Mouse (Mus musculus): Measurements from ENCODE around the gene Shroom1. TPM values are rescaled to one million over a fixed set of nuclear protein-coding genes. Genes with fewer than 3 reads are reported as not detected.
A peak's percentile ranks its signal among the peaks of the same experiment; 100 is the strongest.

The Shroom1 gene
- total and polyA plus RNA-seq, 2 experiments from 2014 or later = 3.4 to 10.9 TPM

DNA sequence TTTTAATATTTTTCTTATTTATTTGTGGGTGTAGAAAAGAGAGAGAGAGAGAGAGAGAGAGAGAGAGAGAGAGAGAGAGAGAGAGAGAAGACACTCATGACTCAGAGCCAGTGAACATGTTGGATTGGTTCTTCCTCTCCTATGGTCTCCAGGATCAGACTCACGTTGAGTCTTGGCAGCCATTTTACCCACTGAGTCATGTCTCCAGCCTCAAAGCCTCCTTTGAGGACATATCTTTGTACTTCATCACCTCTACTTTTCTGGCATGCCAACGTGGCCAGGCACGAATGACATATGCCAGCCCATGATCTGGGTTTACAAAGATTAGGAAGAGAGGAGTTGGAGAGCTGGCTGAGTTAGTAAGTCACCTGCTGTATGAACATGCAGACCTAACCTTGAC is 3.2 kb downstream of the Shroom1 start:
- no peak overlapping the region for H3K9ac ChIP-seq (replicated peaks; ENCODE audit: low read length, poor library complexity, severe bottlenecking)
- peaks cover 60% of the 10 kb centered on the region for H3K27me3 ChIP-seq (ENCODE audit: insufficient read depth, low read length)
- H3K9me3 ChIP-seq (ENCODE audit: low read length) = no peaks in the 10 kb centered on the region
- H3K4me1 ChIP-seq (ENCODE audit: insufficient read depth, low read length) = no peaks in the 10 kb centered on the region
- no peaks in the 10 kb centered on the region for H3K36me3 ChIP-seq (ENCODE audit: insufficient read depth, low read length)
- WGBS = 84% methylated on average over 3 of the region's 3 CpGs
- ATAC-seq (ENCODE audit: low FRiP score) = no peak
- no peak overlapping the region for H3K4me3 ChIP-seq (ENCODE audit: low read depth, low read length)
- no peak overlapping the region for H3K4me2 ChIP-seq (ENCODE audit: low read depth, low read length, poor library complexity, severe bottlenecking)
- DNase-seq (ENCODE audit: low spot score) = no peak
- no peak overlapping the region for H3K27ac ChIP-seq (ENCODE audit: low read depth, low read length)
- TF ChIP-seq CTCF (IDR thresholded peaks at IDR 0.05) = no peak

DNA sequence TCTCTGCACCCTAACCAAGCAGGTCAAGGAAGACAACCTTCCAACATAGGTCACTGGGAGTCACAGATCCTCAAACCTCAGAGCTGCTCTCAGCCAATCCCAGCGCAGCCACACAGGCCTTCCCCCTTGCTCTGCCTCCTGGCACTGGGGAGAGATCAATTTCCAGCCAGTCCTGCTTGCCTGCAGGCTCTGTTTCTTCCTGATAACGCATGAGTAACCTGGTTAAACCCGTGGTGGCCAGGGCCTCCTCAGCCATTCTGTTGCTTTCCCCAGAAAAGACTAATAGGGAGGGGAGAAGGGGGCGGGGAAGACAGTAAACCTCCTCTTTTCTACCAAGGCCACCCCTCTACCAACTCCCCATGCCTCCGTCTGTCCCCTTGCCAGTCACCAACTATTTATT is 4.7 kb downstream of the Shroom1 start:
- 27% methylated on average over 5 of the region's 5 CpGs for WGBS
- no peak overlapping the region for H3K4me2 ChIP-seq (ENCODE audit: low read depth, low read length, poor library complexity, severe bottlenecking)
- no peak for DNase-seq (ENCODE audit: low spot score)
- H3K27me3 ChIP-seq (ENCODE audit: insufficient read depth, low read length) = peaks cover 64% of the 10 kb centered on the region
- no peak overlapping the region for H3K27ac ChIP-seq (ENCODE audit: low read depth, low read length)
- no peaks in the 10 kb centered on the region for H3K36me3 ChIP-seq (ENCODE audit: insufficient read depth, low read length)
- no peak overlapping the region for H3K4me3 ChIP-seq (ENCODE audit: low read depth, low read length)
- H3K9ac ChIP-seq (replicated peaks; ENCODE audit: low read length, poor library complexity, severe bottlenecking) = no peak overlapping the region
- no peaks in the 10 kb centered on the region for H3K9me3 ChIP-seq (ENCODE audit: low read length)
- no peak for ATAC-seq (ENCODE audit: low FRiP score)
- no peaks in the 10 kb centered on the region for H3K4me1 ChIP-seq (ENCODE audit: insufficient read depth, low read length)
- TF ChIP-seq CTCF (IDR thresholded peaks at IDR 0.05) = no peak

- Histone ChIP-seq H3K27me3 (ENCODE audit: insufficient read depth, low read length) (peaks cover 50% of the 10 kb centered on the region), H3K4me3 (ENCODE audit: low read depth, low read length) (peak overlapping the region; percentile 33), H3K9me3 (ENCODE audit: low read length) (no peaks in the 10 kb centered on the region), H3K36me3 (ENCODE audit: insufficient read depth, low read length) (no peaks in the 10 kb centered on the region), H3K4me1 (ENCODE audit: insufficient read depth, low read length) (no peaks in the 10 kb centered on the region), H3K4me2 (ENCODE audit: low read depth, low read length, poor library complexity, severe bottlenecking) (peak overlapping the region; percentile 67), H3K27ac (ENCODE audit: low read depth, low read length) (no peak overlapping the region), H3K9ac (replicated peaks; ENCODE audit: low read length, poor library complexity, severe bottlenecking) (no peak overlapping the region; the same call in 1 of the 2 replicates)
- 9% methylated on average over 53 of the region's 55 CpGs for WGBS
- no peak for DNase-seq (ENCODE audit: low spot score)
- ATAC-seq (ENCODE audit: low FRiP score) = no peak
- no peak for TF ChIP-seq CTCF (IDR thresholded peaks at IDR 0.05)
Observed at GRCm38 (mm10) chr11:53463551-53464424, 6.8 kb downstream of the Shroom1 start.

DNA sequence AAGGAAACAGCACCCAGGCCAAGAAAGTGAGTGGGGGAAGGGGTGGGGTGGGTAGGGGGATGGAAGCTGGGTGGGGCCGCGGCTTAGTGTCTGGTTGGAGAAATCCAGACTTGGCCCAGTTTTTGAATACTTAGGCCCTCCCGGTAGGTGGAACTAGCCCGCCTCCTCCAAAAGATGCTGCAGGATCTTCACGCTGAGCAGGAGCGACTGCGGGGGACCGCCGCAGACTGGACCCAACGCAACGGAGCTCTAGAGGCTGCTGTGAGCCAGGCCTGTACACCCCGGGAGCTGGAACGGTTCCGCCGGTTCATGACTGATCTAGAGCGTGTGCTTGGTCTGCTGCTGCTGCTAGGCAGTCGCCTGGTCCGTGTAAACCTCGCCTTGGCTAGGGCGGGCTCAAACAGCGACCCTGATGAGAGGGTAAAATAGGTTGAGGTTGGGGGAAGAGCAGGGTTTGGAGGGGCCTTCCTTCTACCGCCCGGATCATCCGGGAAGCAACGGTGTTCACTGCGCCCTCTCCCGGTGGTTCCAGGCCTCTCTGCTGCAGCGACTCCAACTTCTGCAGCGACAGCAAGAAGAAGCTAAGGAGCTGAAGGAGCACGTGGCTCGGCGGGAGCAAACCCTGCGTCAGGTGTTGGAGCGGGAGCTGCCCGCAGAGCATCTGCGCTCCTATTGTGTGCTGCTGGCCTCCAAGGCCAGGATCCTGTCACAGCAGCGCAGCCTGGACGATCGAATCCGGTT is 9.4 kb downstream of the Shroom1 start:
- WGBS = 4% methylated on average over 40 of the region's 40 CpGs
- ATAC-seq (ENCODE audit: low FRiP score) = peak; percentile 65; the same call in 1 of the 2 replicates

GRCm38 (mm10) chr11:53469294-53469967 is 12.4 kb downstream of the Shroom1 start:
- no peaks in the 10 kb centered on the region for H3K36me3 ChIP-seq (ENCODE audit: insufficient read depth, low read length)
- peaks cover 22% of the 10 kb centered on the region for H3K27me3 ChIP-seq (ENCODE audit: insufficient read depth, low read length)
- H3K4me2 ChIP-seq (ENCODE audit: low read depth, low read length, poor library complexity, severe bottlenecking) = peak overlapping the region; percentile 45; the same call in 1 of the 2 replicates
- ATAC-seq (ENCODE audit: low FRiP score) = no peak
- no peak for TF ChIP-seq CTCF (IDR thresholded peaks at IDR 0.05)
- H3K9me3 ChIP-seq (ENCODE audit: low read length) = no peaks in the 10 kb centered on the region
- 31% methylated on average over 16 of the region's 16 CpGs for WGBS
- no peak for DNase-seq (ENCODE audit: low spot score)
- H3K27ac ChIP-seq (ENCODE audit: low read depth, low read length) = peak overlapping the region; percentile 47; the same call in 1 of the 2 replicates
- H3K4me1 ChIP-seq (ENCODE audit: insufficient read depth, low read length) = no peaks in the 10 kb centered on the region
- H3K4me3 ChIP-seq (ENCODE audit: low read depth, low read length) = no peak overlapping the region
- no peak overlapping the region for H3K9ac ChIP-seq (replicated peaks; ENCODE audit: low read length, poor library complexity, severe bottlenecking)

More for the DNA sequence above, 9.4 kb downstream of the Shroom1 start:
- Histone ChIP-seq H3K27me3 (ENCODE audit: insufficient read depth, low read length) (peaks cover 41% of the 10 kb centered on the region), H3K36me3 (ENCODE audit: insufficient read depth, low read length) (no peaks in the 10 kb centered on the region), H3K4me2 (ENCODE audit: low read depth, low read length, poor library complexity, severe bottlenecking) (peak overlapping the region; percentile 58), H3K9me3 (ENCODE audit: low read length) (no peaks in the 10 kb centered on the region), H3K4me1 (ENCODE audit: insufficient read depth, low read length) (no peaks in the 10 kb centered on the region), H3K4me3 (ENCODE audit: low read depth, low read length) (peak overlapping the region; percentile 35), H3K9ac (replicated peaks; ENCODE audit: low read length, poor library complexity, severe bottlenecking) (peak overlapping the region; percentile 13), H3K27ac (ENCODE audit: low read depth, low read length) (no peak overlapping the region)
- peak; percentile 89 for TF ChIP-seq CTCF (IDR thresholded peaks at IDR 0.05)
- peak; percentile 87 for DNase-seq (ENCODE audit: low spot score)
